Comparison of ENCODE assay signal across 22 mouse cellular contexts in genomic region chr16:17851331-17851730, GRCm38 (mm10). TPM values are rescaled to one million over a fixed set of nuclear protein-coding genes. Genes with fewer than 3 reads are reported as not detected.
DNase-seq lines count a peak whose midpoint lies in the region; ATAC-seq and TF ChIP-seq lines count a peak whose summit lies in the region.
"Had no signal": no experiment of that assay in that cellular context is flagged by ENCODE, and none has a peak within 500 bp of the region (broad histone marks: within the 10 kb centered on the region; RNA-seq: fewer than 3 reads in every experiment).

No protein-coding gene starts in this region.

- TF ChIP-seq CTCF in layer of hippocampus, adult 2 months (conservative IDR thresholded peaks at IDR 0.05) = no peak

- H3K4me2 ChIP-seq in neural tube, embryonic 15.5 days = no peak overlapping the region
- H3K4me2 ChIP-seq: embryonic facial prominence, embryonic 12.5 days; forebrain, embryonic 13.5 days; forebrain, embryonic 15.5 days had no signal

- H3K27me3 ChIP-seq in neural tube, embryonic 15.5 days (replicated peaks) = no peaks in the 10 kb centered on the region
- H3K27me3 ChIP-seq: embryonic facial prominence, embryonic 12.5 days; forebrain, embryonic 13.5 days; forebrain, embryonic 15.5 days had no signal

- H3K4me3 ChIP-seq in layer of hippocampus, adult 2 months = no peak overlapping the region
- no peak overlapping the region for H3K4me3 ChIP-seq in neural tube, embryonic 15.5 days (replicated peaks)
- H3K4me3 ChIP-seq: embryonic facial prominence, embryonic 10.5 days; embryonic facial prominence, embryonic 12.5 days; forebrain, embryonic 13.5 days; forebrain, embryonic 15.5 days had no signal

- H3K36me3 ChIP-seq in neural tube, embryonic 15.5 days = peaks cover 82% of the 10 kb centered on the region

- H3K27ac ChIP-seq in layer of hippocampus, adult 2 months = peak overlapping the region; percentile 83
- no peak overlapping the region for H3K27ac ChIP-seq in neural tube, embryonic 15.5 days (replicated peaks)
- H3K27ac ChIP-seq: embryonic facial prominence, embryonic 10.5 days; embryonic facial prominence, embryonic 12.5 days; forebrain, embryonic 13.5 days; forebrain, embryonic 15.5 days had no signal

- H3K9ac ChIP-seq in neural tube, embryonic 15.5 days (replicated peaks) = no peak overlapping the region
- H3K9ac ChIP-seq: embryonic facial prominence, embryonic 12.5 days; forebrain, embryonic 13.5 days; forebrain, embryonic 15.5 days; forebrain, postnatal 0 days had no signal

- no peaks in the 10 kb centered on the region for H3K4me1 ChIP-seq in neural tube, embryonic 15.5 days
- H3K4me1 ChIP-seq: embryonic facial prominence, embryonic 10.5 days; embryonic facial prominence, embryonic 12.5 days; forebrain, embryonic 13.5 days; forebrain, embryonic 15.5 days had no signal

- WGBS in neural tube, embryonic 15.5 days = 96% methylated on average over 5 of the region's 5 CpGs

- H3K9me3 ChIP-seq in neural tube, embryonic 15.5 days (replicated peaks) = no peaks in the 10 kb centered on the region
- H3K9me3 ChIP-seq: embryonic facial prominence, embryonic 10.5 days; embryonic facial prominence, embryonic 12.5 days; forebrain, embryonic 13.5 days; forebrain, embryonic 15.5 days had no signal

- no peak for ATAC-seq in neural tube, embryonic 15.5 days (ENCODE audit: low FRiP score)
- ATAC-seq: forebrain, embryonic 13.5 days; forebrain, embryonic 15.5 days; forebrain, postnatal 0 days had no signal

- DNase-seq in cerebellum, adult 11-12 months = peak; percentile 51
- no peak for DNase-seq in cerebellum, postnatal 10 days
- peak; percentile 68 for DNase-seq in cerebellum, adult 9-10 months
- no peak for DNase-seq in cerebellum, postnatal 4 days (ENCODE audit: low spot score in 2 of 2)
- no peak for DNase-seq in layer of hippocampus, adult 2 months (ENCODE audit: low spot score in 2 of 2)
- DNase-seq in layer of hippocampus, adult 9-11 months = no peak
- DNase-seq in brain, adult 2 months (ENCODE audit: low read depth, low spot score) = peak; percentile 64
- DNase-seq: adrenal gland, adult 2 months; adrenal gland, postnatal 10 days; adrenal gland, postnatal 25 days; forebrain, postnatal 0 days had no signal

RNA-seq across cellular contexts. Expression of gene Car15, which starts 13.2 kb away (rescaled TPM):
- total RNA-seq in layer of hippocampus, adult 2 months (2021) = 10 to 100 TPM; 13.1 to 16.8 TPM
- 2.8 and 3.2 TPM in 2 replicates for polyA plus RNA-seq in neural tube, embryonic 15.5 days (2015; fragmentation: Nextera tagmentation; extraction: Ambion mirVana)

RNA-seq across cellular contexts. Expression of gene B830017H08Rik, which starts 18.4 kb away (rescaled TPM):
- total RNA-seq in layer of hippocampus, adult 2 months (2021) = 1 to 10 TPM; 3.2 to 4.5 TPM
- 4.0 and 5.3 TPM in 2 replicates for polyA plus RNA-seq in neural tube, embryonic 15.5 days (2015; fragmentation: Nextera tagmentation; extraction: Ambion mirVana)
- total RNA-seq: adrenal gland, adult 2 months; adrenal gland, postnatal 10 days; adrenal gland, postnatal 25 days; ES-E14; gastrocnemius, adult 18-20 months; MEL had no signal
- polyA plus RNA-seq: adrenal gland, adult 2 months; C2C12; embryonic facial prominence, embryonic 10.5 days; forebrain, embryonic 11.5 days had no signal

RNA-seq across cellular contexts. Expression of gene Gm20518, which starts 40.1 kb away (rescaled TPM):
- 1 to 10 TPM; 2.2 to 2.6 TPM for total RNA-seq in layer of hippocampus, adult 2 months (2021)
- 0.35 and 0.40 TPM in 2 replicates for polyA plus RNA-seq in neural tube, embryonic 15.5 days (2015; fragmentation: Nextera tagmentation; extraction: Ambion mirVana)

RNA-seq across cellular contexts. Expression of gene Tssk1, which starts 42.7 kb away (rescaled TPM):
- total RNA-seq in layer of hippocampus, adult 2 months (2021) = not detected
- polyA plus RNA-seq in neural tube, embryonic 15.5 days (2015; fragmentation: Nextera tagmentation; extraction: Ambion mirVana) = not detected in 2 replicates
- total RNA-seq: adrenal gland, adult 2 months; ES-E14; forebrain, postnatal 0 days had no signal
- polyA plus RNA-seq: embryonic facial prominence, embryonic 14.5 days; forebrain, embryonic 11.5 days; forebrain, postnatal 0 days had no signal

RNA-seq across cellular contexts. Expression of gene Dgcr2, which starts 47.0 kb away (rescaled TPM):
- total RNA-seq in layer of hippocampus, adult 2 months (2021) = 100 to 1,000 TPM; 104 to 112 TPM
- 97.7 and 99.0 TPM in 2 replicates for polyA plus RNA-seq in neural tube, embryonic 15.5 days (2015; fragmentation: Nextera tagmentation; extraction: Ambion mirVana)

Comparison
In these comparisons a context has a peak if more than half of its experiments do, and no peak if none do; other contexts are left out.
1. DNase-seq: peak in cerebellum, adult 11-12 months (single experiment), cerebellum, adult 9-10 months (single experiment) and brain, adult 2 months (single experiment); none in cerebellum, postnatal 10 days (0 of 2), cerebellum, postnatal 4 days (0 of 2), layer of hippocampus, adult 2 months (0 of 2) and layer of hippocampus, adult 9-11 months (single experiment).